Mouse (Mus musculus) heart, postnatal 14 days (tissue): ENCODE results near the gene Hmga2. TPM values are rescaled to one million over a fixed set of nuclear protein-coding genes. Genes with fewer than 3 reads are reported as not detected.
A peak's percentile ranks its signal among the peaks of the same experiment; 100 is the strongest.

Experiments used
- DNase-seq, 2 experiments: peaks; one replicate each; pipeline ENCODE4 v3.0.0; 2021 to 2022
- intact Hi-C: fragments of 180-260 bp; cut with DNase I; formaldehyde crosslinking; loops from one replicate; pipeline ENCODE4 v1.15.1; 2025
- long read RNA-seq, 2 experiments: library from polyadenylated mRNA; stranded (forward); transcript quantifications; one replicate each; pipeline ENCODE4 v2.0.0; 2021
- total RNA-seq, 2 experiments: library from RNA; stranded (reverse); gene quantifications; 2 replicates each; pipeline ENCODE4 v1.2.3; 2021

The Hmga2 gene
- under 1 TPM in 1 of 2 experiments, not detected in 1; 0.07 TPM for total RNA-seq
- long read RNA-seq, experiment 1, result 0 reads
- long read RNA-seq, experiment 2, result 0 reads

GRCm38 (mm10) chr10:120475601-120476515 is at the start of gene Hmga2:
Hmga2 (minus strand) TSS chr10:120476469.
- intact Hi-C loops, result no loop called here
- DNase-seq, result peak; percentile 38 to 45

GRCm38 (mm10) chr10:120522959-120523358 is 46.7 kb upstream of the Hmga2 start:
- intact Hi-C loops, result no loop called here
- DNase-seq, result no peak

GRCm38 (mm10) chr10:120521912-120522575 is 45.8 kb upstream of the Hmga2 start:
- DNase-seq, result no peak
- intact Hi-C loops, result no loop called here

- DNase-seq, result no peak
- intact Hi-C loops, result no loop called here
Measured at GRCm38 (mm10) chr10:120516311-120516710, 40.0 kb upstream of the Hmga2 start.

GRCm38 (mm10) chr10:120513721-120514120 is 37.5 kb upstream of the Hmga2 start:
- no peak for DNase-seq
- intact Hi-C loops, result no loop called here

- no peak for DNase-seq
- intact Hi-C loops, result no loop called here
Measured at GRCm38 (mm10) chr10:120512946-120513345, 36.7 kb upstream of the Hmga2 start.

- intact Hi-C loops, result no loop called here
- no peak for DNase-seq
Measured at GRCm38 (mm10) chr10:120512121-120512520, 35.9 kb upstream of the Hmga2 start.

- no peak for DNase-seq
- intact Hi-C loops, result no loop called here
Measured at GRCm38 (mm10) chr10:120503959-120504358, 27.7 kb upstream of the Hmga2 start.

GRCm38 (mm10) chr10:120500794-120501193 is 24.5 kb upstream of the Hmga2 start:
- DNase-seq, result no peak
- intact Hi-C loops, result no loop called here

- intact Hi-C loops, result no loop called here
- no peak for DNase-seq
Measured at GRCm38 (mm10) chr10:120498086-120498485, 21.8 kb upstream of the Hmga2 start.

GRCm38 (mm10) chr10:120494653-120495052 is 18.4 kb upstream of the Hmga2 start:
- DNase-seq, result no peak
- intact Hi-C loops, result no loop called here

GRCm38 (mm10) chr10:120491477-120491876 is 15.2 kb upstream of the Hmga2 start:
- intact Hi-C loops, result no loop called here
- no peak for DNase-seq

GRCm38 (mm10) chr10:120489611-120490010 is 13.3 kb upstream of the Hmga2 start:
- intact Hi-C loops, result loop anchor here (5.0 kb wide), 1 partner anchor 38 kb away; no protein-coding TSS in a partner anchor
- no peak for DNase-seq

- DNase-seq, result no peak
- intact Hi-C loops, result loop anchor here (5.0 kb wide), 1 partner anchor 39 kb away; no protein-coding TSS in a partner anchor
Measured at GRCm38 (mm10) chr10:120488526-120488925, 12.3 kb upstream of the Hmga2 start.

- intact Hi-C loops, result loop anchor here (5.0 kb wide), 1 partner anchor 39 kb away; no protein-coding TSS in a partner anchor
- no peak for DNase-seq
Measured at GRCm38 (mm10) chr10:120487881-120488280, 11.6 kb upstream of the Hmga2 start.

GRCm38 (mm10) chr10:120485461-120485860 is 9.2 kb upstream of the Hmga2 start:
- intact Hi-C loops, result loop anchor here (5.0 kb wide), 1 partner anchor 42 kb away; no protein-coding TSS in a partner anchor
- no peak for DNase-seq

GRCm38 (mm10) chr10:120484144-120484543 is 7.9 kb upstream of the Hmga2 start:
- intact Hi-C loops, result no loop called here
- no peak for DNase-seq

- intact Hi-C loops, result no loop called here
Measured at GRCm38 (mm10) chr10:120478164-120478563, 1.9 kb upstream of the Hmga2 start.

GRCm38 (mm10) chr10:120477501-120477900 is 1.2 kb upstream of the Hmga2 start:
- DNase-seq, result no peak
- intact Hi-C loops, result no loop called here

More at GRCm38 (mm10) chr10:120478164-120478563, 1.9 kb upstream of the Hmga2 start:
- peak; percentile 5 to 9 for DNase-seq

GRCm38 (mm10) chr10:120476516-120477336 is 457 bp upstream of the Hmga2 start:
- peak; percentile 24 to 33 for DNase-seq
- intact Hi-C loops, result no loop called here
